Mouse (Mus musculus): Measurements from ENCODE around the gene Apobr.

DNA sequence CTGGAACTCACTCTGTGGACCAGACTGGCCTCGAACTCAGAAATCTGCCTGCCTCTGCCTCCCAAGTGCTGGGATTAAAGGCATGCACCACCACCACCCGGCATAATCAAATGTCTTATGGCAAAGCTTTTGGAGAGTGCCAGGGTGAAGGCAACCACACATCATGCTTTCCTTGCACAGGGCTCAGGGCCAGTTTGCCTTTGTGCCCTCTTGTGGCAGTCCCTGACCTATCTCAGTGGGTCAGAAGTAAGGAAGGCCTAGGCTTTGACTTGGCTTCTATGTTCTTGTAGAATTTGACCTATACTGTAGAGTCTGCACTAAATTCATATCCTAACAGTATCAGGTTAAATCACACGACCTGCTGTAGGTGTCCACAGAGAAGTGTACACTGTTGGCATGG is 32.0 kb downstream of the Apobr start:
- TF ChIP-seq CTCF (IDR thresholded peaks at IDR 0.05; ENCODE audit: borderline replicate concordance, control insufficient read depth, extremely low read depth, insufficient read depth, low read length, poor library complexity) (no peak), POLR2A (IDR thresholded peaks at IDR 0.05; ENCODE audit: control insufficient read depth, extremely low read depth, insufficient read depth, low read length, poor library complexity) (no peak)

Measured in thymus, adult 2 months (tissue).